Mouse (Mus musculus) G1E (cell line): Measurements from ENCODE around the gene Ehbp1.

Source experiments
- CTCF ChIP-seq: IDR thresholded peaks from 2 replicates; pipeline ENCODE4 v1.5.1; 2012; ENCODE audit warnings: low read depth, low read length, inconsistent platforms, mixed read lengths
- GATA2 ChIP-seq: IDR thresholded peaks from 2 replicates; pipeline ENCODE4 v1.6.1; 2012; ENCODE audit warnings: low read depth, low read length, inconsistent platforms, borderline replicate concordance

DNA sequence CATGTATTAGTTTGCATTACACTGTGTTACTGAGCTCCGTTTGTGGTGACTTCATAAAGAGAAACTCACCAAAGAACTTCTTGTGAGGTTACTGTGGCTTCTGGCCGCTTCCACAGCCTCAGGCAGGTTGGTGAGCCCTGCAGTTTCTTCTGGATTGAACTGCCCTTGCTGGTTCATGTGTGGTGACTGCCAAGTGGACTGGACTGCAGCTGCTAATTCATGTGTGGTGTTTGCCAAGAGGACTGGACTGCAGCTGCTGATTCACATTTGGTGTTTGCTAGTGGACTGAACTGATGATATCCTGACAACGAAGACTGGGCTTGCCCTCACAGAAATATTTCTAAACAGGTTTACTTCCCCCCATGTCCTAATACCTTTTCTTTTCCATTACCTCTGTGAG lies 65.4 kb downstream of the Ehbp1 start:
- TF ChIP-seq CTCF (no peak), GATA2 (no peak)
